Comparison of ENCODE assay signal across 7 mouse cellular contexts in genomic region chr10:86971680-86972502, GRCm38 (mm10). TPM values are rescaled to one million over a fixed set of nuclear protein-coding genes. Genes with fewer than 3 reads are reported as not detected.
DNase-seq lines count a peak whose midpoint lies in the region; ATAC-seq lines count a peak whose summit lies in the region.

No protein-coding gene starts in this region.

- H3K9ac ChIP-seq in limb, embryonic 12.5 days (replicated peaks), result no peak overlapping the region
- H3K9ac ChIP-seq in midbrain, embryonic 13.5 days (replicated peaks), result no peak overlapping the region

- 0 out of 2 replicates have a peak, but pooled peaks cover 10% of the 10 kb centered on the region for H3K27me3 ChIP-seq in limb, embryonic 12.5 days
- no peaks in the 10 kb centered on the region for H3K27me3 ChIP-seq in midbrain, embryonic 13.5 days

- H3K4me2 ChIP-seq in limb, embryonic 12.5 days, result peak overlapping the region; percentile 42
- H3K4me2 ChIP-seq in midbrain, embryonic 13.5 days (replicated peaks), result peak overlapping the region; percentile 51

- no peaks in the 10 kb centered on the region for H3K36me3 ChIP-seq in limb, embryonic 12.5 days
- H3K36me3 ChIP-seq in midbrain, embryonic 13.5 days, result no peaks in the 10 kb centered on the region

- intact Hi-C loops in gastrocnemius, postnatal 14 days (cut with DNase I; ENCODE audit: low total_unique reads), result no loop called here

- no peak overlapping the region; the same call in 1 of the 2 replicates for H3K4me3 ChIP-seq in limb, embryonic 12.5 days (replicated peaks)
- H3K4me3 ChIP-seq in midbrain, embryonic 13.5 days (replicated peaks), result peak overlapping the region; percentile 22

- H3K27ac ChIP-seq in limb, embryonic 12.5 days, result no peak overlapping the region
- H3K27ac ChIP-seq in midbrain, embryonic 13.5 days, result no peak overlapping the region

- DNase-seq in adrenal gland, adult 8-10 months, result peak; percentile 35
- peak; percentile 48 to 59 for DNase-seq in cerebellum, postnatal 36 days
- DNase-seq in gastrocnemius, postnatal 14 days, result peak; percentile 56
- DNase-seq in kidney, adult 11 months, result peak; percentile 6
- peak; percentile 8 to 69 for DNase-seq in spleen, postnatal 10 days (ENCODE audit: low spot score in 2 of 2)

- H3K4me1 ChIP-seq in limb, embryonic 12.5 days (replicated peaks), result no peaks in the 10 kb centered on the region
- 0 out of 2 replicates have a peak, but pooled peaks cover 7% of the 10 kb centered on the region for H3K4me1 ChIP-seq in midbrain, embryonic 13.5 days (replicated peaks)

- WGBS in limb, embryonic 12.5 days, result 28% methylated on average over 13 of the region's 13 CpGs
- WGBS in midbrain, embryonic 13.5 days, result 23% methylated on average over 13 of the region's 13 CpGs

- peak; percentile 63; the same call in 1 of the 2 replicates for ATAC-seq in limb, embryonic 12.5 days (ENCODE audit: insufficient number of reproducible peaks, insufficient read depth, low FRiP score, low TSS enrichment, low read depth)
- ATAC-seq in midbrain, embryonic 13.5 days, result peak; percentile 87

- H3K9me3 ChIP-seq in limb, embryonic 12.5 days, result no peaks in the 10 kb centered on the region
- H3K9me3 ChIP-seq in midbrain, embryonic 13.5 days, result no peaks in the 10 kb centered on the region

RNA-seq across cellular contexts. Expression of gene Stab2, which starts 35.9 kb away (rescaled TPM):
- 1 to 10 TPM in 1 of 4 experiments, under 1 TPM in 3; 0.22 to 1.2 (median 0.25) TPM for total RNA-seq in adrenal gland, adult 8-10 months (2022)
- total RNA-seq in gastrocnemius, postnatal 14 days (2021), result under 1 TPM; 0.66 to 0.91 TPM
- polyA plus RNA-seq in limb, embryonic 12.5 days (2016; fragmentation: Nextera tagmentation; extraction: Ambion mirVana), result 0.17 and 0.18 TPM in 2 replicates
- polyA plus RNA-seq in midbrain, embryonic 13.5 days (2015; fragmentation: Nextera tagmentation; extraction: Ambion mirVana), result 0.04 and 0.06 TPM in 2 replicates

Comparison
In these comparisons a context has a peak if more than half of its experiments do, and no peak if none do; other contexts are left out.
1. DNase-seq: peak in every context shown above with its lines; median percentile 56 in gastrocnemius, postnatal 14 days; 54 in cerebellum, postnatal 36 days; 38 in spleen, postnatal 10 days; 35 in adrenal gland, adult 8-10 months; 6 in kidney, adult 11 months.